Mouse (Mus musculus) common myeloid progenitor, adult 5-6 weeks (primary cell): ENCODE measurements at regions not wholly inside any gene's neighbourhood (a gene's known extent, or its start where the extent isn't known, plus 50 kb on each side); places are given as distances from the start of the nearest gene placed in this dataset.

Experiments
- ATAC-seq: replicated peaks from 2 replicates; pipeline ENCODE4 v1.8.0; 2016; ENCODE audit warnings: low read depth, mild to moderate bottlenecking, moderate TSS enrichment, inconsistent platforms; ENCODE audit not compliant: poor library complexity, severe bottlenecking

DNA sequence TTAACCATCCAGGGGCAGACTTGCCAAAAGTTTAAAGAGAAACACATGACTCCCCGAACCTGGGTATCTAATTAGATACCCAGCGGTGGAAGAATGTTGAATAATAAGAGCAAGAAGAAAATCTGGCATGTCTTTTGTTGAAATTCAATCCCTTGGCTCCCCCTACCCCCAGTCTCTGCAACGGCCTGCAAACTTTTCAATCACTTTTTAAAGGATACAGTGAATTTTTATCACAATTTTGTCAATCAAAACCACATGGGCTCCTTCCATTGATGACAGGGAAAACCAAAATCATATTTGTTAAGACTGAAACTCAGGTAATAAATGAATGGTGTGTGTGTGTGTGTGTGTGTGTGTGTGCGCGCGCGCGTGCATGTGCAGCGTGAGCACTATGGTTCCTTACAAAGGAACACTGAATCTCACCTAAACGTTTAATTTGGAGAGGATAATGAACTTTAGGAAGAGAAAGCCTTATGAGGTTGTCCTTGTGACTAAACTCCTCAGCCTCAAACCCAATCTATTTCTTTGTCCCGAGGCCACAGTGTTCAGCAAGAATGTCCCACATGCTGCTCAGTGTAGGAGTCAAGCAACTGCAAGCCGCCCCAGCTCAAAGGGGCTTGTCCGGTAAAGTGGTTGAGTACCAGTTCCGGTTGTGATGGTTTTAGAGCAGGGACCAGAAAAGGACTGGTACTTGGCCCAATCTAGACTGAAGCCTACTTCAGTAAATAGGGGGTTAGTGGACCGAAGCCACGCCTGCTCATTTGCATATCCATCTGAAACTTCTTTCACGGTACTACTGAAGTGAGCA is 91.0 kb upstream of the Zfhx3 start:
- no peak for ATAC-seq

DNA sequence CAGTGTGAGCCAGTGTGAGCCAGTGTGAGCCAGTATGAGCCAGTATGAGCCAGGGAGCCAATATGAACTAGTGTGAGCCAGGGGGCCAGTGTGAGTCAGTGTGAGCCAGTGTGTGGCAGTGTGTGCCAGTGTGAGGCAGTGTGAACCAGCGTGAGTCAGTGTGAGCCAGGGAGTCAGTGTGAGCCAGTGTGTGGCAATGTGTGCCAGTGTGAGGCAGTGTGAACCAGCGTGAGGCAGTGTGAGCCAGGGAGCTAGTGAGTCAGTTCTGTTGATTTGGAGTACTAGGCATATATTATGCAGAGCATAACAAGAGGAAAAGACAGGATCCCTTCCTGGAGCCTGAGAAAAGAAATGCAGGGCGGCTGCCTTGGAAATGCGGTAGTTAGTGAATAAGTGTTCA is 82.7 kb upstream of the Zfhx3 start:
- no peak for ATAC-seq

DNA sequence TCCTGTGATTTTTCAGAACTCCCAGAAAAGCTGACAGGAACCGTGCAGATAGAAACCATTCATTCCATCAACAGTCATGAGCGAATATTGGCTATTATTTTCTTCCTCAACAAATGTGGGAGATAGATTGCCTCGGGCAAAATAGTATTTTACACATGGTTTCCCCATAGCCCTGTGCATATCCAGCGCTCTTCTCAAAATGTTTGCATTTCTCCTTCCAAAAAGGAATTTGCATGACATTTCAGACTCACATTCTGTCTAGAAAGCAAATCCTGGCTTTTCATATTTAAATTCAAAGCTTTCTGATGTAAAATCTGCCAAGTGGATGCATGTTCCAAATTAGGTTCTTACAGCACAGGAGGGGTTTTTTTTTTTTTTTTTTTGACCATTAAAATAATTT is 82.2 kb upstream of the Zfhx3 start:
- no peak for ATAC-seq

DNA sequence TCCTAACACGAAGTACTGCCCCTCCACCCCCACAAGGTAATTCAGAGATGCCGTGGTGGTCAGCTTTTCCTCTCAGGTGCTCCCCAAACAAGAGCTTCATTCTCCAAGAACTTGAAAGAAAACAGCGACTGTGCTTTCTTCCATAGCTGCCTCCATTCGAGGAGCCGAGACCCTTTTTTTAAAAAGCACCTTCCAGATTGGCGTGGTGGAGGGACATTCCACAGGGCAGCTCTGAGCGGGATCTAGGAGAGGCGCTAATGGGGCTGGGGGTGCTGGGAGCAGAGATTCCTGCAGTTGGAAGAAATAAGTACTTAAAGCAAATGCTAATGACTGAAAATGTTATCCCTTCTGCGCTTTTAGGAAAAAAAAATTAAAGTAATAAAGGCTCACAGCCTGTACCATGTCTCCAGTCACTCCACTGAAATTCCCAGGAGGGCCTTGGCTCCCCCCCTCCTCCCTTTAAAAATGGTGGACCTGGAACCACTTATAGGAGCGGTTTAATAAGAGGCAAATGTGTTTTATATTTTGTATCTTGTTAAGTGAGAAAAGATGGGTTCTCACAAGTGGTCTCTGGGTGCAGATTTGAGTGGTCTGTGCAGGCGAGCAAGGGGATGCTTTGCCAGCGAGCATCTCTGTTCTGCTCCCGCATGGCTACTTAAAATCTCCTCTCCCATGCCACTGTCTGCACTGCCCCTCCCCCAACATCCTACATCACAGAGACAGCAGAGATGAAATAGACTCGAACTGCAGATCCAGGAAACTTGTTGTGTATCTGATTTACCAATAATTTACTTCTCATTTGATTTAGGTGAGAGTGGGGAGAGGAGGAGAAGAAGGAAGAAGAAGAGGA is 77.4 kb upstream of the Zfhx3 start:
- no peak for ATAC-seq

DNA sequence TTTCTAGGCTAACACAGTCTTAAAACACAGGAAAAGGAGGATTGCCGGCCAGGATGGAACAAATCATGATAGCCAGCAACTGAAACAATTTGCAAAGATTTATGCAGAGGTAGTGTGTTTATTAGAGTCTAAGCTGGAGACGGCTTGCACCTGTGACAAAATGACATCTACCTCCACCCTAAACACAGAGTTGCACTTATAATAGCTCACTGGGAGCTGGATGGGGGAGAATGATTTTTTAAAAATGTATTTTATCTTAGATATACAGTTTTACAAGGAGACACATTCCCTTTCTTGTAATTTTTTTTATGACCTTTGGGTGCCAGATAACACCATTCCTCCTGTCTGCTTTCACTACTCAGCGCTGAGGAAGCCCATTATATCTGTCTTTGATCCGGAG is 76.7 kb upstream of the Zfhx3 start:
- ATAC-seq: no peak

DNA sequence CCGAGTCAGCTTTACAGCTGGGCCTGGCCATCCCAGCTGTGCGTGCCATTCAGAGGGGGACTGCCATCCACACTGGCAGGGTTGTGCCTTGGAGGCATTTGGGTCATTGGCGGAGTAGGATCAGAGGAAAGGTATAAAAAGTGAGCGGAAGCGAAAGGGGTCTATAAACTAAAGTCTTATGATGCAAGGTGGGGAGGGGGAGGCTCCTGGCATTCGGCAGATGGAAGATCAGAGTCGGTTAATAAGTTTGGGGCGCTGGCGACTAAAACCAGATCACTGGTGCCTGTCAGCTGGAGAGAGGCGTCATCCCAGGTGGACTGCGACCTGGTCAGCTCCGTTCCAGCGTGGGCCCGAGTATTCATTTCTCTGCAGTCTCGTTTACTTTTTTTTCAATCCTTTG is 70.7 kb upstream of the Zfhx3 start:
- ATAC-seq: no peak

DNA sequence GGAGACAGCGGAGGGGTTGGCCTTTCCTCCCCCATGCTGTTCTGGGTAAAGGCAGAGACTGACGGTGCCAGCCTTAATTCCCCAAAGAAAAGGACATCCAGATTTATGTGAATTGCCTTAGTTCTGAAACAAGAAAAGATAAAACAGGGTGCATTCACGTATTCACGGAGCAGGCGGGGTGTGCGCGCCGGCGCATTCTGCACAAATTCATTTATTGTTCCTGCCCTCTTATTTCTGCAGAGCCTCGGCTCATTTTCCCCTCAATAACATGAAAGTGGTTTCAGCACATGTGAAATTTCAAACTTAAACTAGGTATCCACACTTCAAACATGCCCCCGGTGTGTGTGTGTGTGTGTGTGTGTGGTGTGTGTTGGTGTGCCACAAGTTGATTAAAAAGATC is 70.3 kb upstream of the Zfhx3 start:
- ATAC-seq: no peak

DNA sequence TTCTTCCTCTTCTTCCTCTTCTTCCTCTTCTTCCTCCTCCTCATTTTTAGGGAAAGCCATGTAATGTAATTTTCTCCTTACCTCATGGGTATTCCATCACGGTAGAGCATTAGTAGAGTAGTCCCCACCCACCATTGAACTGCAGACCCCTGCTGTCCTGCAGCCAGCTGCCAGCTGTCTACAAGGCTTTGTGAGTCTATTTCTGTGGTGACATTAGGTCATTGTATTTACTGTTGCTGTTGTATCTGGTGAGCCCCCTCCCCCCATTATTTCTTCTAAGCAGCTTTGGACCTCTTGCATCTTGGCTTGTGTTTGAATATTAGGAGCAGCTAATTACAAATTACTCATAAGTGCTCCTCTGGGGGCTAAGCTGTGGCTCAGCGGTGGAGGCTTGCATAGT is 66.0 kb upstream of the Zfhx3 start:
- ATAC-seq: no peak

DNA sequence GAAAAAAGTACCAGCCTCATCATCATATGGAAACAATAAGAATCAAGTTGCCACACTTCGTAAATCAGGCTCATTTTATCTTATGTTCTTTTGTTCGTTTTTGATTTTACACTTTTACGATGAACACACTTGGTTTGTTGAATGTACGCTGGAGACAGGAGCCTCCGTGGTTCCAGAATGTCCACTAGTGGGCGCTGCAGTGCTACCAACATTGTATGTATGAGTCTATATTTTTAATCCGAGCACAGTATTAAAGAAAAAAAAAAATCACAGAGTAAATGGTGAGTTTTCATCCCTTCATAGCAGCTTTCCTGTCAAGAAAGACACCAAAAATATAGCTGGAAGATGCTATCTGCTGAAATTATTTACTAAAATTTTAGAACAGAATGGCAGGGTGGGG is 60.6 kb upstream of the Zfhx3 start:
- 0 out of 2 replicates have a peak, but pooled peaks have one; percentile 62 for ATAC-seq

DNA sequence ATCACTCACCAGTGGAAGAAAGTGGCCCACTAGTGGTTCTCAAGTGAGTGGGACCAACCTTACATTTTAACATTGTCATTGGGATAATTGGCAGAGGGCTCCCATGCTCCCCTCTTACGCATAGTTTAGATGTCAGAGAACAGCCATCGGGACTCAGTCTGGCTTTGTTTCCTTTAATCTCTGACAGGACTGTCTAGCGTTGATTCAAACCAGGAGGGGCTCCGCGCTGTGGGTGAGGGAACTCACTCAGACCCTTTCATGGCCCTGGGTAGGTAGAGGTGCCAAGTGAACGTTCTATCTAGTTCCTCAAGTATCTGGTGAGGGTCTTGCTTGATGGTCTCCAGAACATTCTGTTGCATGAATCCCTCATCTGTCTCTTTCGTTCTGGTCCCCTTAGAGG is 56.9 kb upstream of the Zfhx3 start:
- no peak for ATAC-seq

DNA sequence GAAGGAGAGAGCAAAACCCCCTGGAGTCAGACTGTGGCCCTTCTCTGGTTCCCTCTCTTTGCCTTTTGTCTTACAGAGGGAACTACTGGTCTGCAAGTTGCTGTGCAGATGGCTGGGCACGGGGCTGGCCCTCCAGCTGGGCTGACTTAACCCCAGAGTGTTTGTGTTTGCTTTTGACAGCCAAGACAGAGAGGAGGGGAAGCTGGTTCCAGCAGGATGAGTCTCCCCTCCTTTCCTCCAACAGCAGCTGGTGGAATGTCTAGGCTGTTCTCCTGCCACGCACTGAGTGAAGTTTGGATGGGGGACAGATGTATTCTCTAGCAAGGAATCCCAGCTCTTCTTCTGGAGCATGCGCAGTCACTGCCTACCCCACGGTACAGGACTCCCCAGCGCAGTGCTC is 56.5 kb upstream of the Zfhx3 start:
- no peak for ATAC-seq

DNA sequence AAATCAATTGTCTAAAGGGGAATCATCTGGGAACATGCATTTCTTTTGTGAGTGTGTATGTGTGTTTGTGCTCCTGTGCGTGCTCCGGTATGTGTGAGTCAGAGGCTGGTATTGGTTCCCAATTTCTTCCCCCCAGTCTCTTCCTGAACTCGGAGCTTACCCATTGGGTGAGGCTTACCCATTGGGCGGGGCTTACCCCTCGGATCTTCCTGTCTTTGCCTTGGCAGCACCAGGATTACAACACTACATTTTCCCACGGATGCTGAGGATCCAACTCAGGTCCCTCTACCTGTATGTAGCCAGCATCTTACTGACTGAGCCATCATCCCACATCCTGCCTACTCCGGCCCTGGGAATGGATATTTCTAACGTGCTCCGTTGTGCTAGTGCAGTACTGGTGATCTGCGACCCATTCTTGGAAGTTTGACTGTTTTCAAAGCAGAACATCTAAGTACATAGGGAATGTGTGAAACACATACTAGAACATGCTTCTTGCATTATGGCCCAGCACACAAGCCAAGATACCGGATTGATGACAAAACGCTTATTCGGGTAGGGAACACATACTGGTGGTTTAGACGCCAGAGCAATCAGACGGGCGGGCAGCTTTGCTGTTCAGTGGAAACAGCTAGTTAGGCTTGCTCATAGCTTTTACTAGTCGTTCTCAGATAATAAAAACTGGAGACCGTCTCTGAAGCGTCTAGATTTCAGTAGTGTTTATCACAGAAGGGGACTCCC is 55.8 kb upstream of the Zfhx3 start:
- no peak for ATAC-seq

DNA sequence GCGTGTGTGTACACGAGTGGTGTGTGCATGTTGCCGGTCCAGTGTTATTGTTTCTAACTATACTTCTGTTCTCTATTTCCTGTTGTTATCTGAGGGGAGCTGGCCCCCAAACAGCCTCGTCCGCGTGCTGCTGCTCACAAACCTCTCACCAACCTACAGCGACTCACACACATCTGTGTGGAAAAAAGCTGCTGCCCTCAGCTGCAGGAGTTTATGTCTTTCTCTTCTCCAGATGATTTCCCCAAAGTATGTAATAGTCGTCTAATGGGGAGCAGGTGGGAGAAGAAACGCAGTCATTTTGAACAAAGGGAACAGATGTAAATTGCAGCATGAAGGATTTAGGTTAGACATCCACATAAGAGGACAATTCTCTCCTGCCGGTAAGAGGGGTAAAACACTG is 55.1 kb upstream of the Zfhx3 start:
- ATAC-seq: no peak

DNA sequence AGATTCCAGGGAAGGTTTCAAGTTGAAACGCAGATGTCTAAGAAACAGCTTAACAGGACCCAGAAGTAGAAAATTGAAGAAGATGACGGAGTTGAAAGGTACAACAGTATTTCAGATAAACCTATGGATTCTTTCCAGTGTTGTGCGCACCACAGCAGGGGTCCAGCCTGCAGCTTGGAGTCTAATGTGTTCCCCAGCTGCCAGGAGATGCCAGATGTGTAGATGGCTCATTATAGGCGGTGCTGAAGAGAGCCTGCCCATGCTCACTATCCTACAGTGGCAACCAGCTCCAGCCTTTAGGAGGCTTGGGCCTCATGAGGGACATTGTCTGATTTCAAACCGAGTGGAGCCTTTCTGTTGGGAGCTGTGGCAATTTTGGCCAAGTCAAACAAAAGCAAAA is 51.5 kb upstream of the Zfhx3 start:
- no peak for ATAC-seq
